Mouse (Mus musculus) E14TG2a.4 (cell line): ENCODE data around the gene Shf.

Experiments used
- CTCF ChIP-seq: conservative IDR thresholded peaks from 2 replicates; pipeline ENCODE4 v1.5.1; 2014; ENCODE audit warnings: low read length
- NANOG ChIP-seq: IDR thresholded peaks from 2 replicates; pipeline ENCODE4 v1.6.1; 2014; ENCODE audit warnings: borderline replicate concordance, low read length, mixed read lengths
- POU5F1 ChIP-seq: IDR thresholded peaks from 2 replicates; pipeline ENCODE4 v1.6.1; 2014; ENCODE audit warnings: low read length, borderline replicate concordance

DNA sequence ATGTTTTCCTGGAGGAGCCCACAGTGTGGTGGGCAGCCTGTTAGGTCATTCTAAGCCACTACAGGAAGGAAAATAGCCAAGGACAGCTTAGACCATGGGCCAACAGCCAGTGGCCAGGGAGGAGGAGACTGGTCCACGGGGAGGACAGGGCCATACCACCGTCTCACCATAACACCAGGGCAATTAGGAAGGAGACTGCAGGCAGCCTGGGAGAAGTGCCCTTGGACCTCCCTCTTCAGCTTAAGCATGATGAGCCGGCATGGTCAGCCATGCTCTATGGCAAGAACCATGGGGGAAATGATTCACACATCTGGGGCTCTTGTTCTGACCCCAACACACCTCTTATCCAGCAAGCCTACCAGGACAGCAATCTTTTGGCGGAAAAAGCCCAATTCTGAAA lies 1.8 kb downstream of the Shf start:
- TF ChIP-seq CTCF (no peak), NANOG (no peak), POU5F1 (no peak)
